Mouse (Mus musculus) retina, embryonic 14.5 days (tissue): ENCODE measurements around the gene Galnt14.

Experiments
- DNase-seq: peaks from one replicate; pipeline ENCODE4 v3.0.0-alpha.2; 2015; ENCODE audit warnings: low spot score

The Galnt14 gene

GRCm38 (mm10) chr17:73710042-73710911 is at the start of gene Galnt14:
Gene Galnt14, minus strand, starts transcription at chr17:73710453.
- DNase-seq = peak; percentile 72

- peak; percentile 89 for DNase-seq
Observed at GRCm38 (mm10) chr17:73743681-73744311, 33.5 kb upstream of the Galnt14 start.

- DNase-seq = peak; percentile 50
Observed at GRCm38 (mm10) chr17:73723885-73724682, 13.8 kb upstream of the Galnt14 start.

GRCm38 (mm10) chr17:73719021-73719748 is 8.9 kb upstream of the Galnt14 start:
- DNase-seq = no peak

GRCm38 (mm10) chr17:73716684-73717083 is 6.4 kb upstream of the Galnt14 start:
- DNase-seq = no peak

- no peak for DNase-seq
Observed at GRCm38 (mm10) chr17:73714440-73715221, 4.4 kb upstream of the Galnt14 start.

GRCm38 (mm10) chr17:73713347-73713746 is 3.1 kb upstream of the Galnt14 start:
- no peak for DNase-seq

GRCm38 (mm10) chr17:73711919-73712318 is 1.7 kb upstream of the Galnt14 start:
- DNase-seq = no peak

GRCm38 (mm10) chr17:73709131-73710041 is 867 bp downstream of the Galnt14 start:
- peak; percentile 56 for DNase-seq

- no peak for DNase-seq
Observed at GRCm38 (mm10) chr17:73708451-73708850, 1.8 kb downstream of the Galnt14 start.

GRCm38 (mm10) chr17:73703571-73703970 is 6.7 kb downstream of the Galnt14 start:
- DNase-seq = no peak

- peak; percentile 39 for DNase-seq
Observed at GRCm38 (mm10) chr17:73701016-73701415, 9.2 kb downstream of the Galnt14 start.

- DNase-seq = peak; percentile 51
Observed at GRCm38 (mm10) chr17:73699881-73700280, 10.4 kb downstream of the Galnt14 start.

GRCm38 (mm10) chr17:73694206-73694952 is 15.9 kb downstream of the Galnt14 start:
- no peak for DNase-seq

- DNase-seq = no peak
Observed at GRCm38 (mm10) chr17:73688261-73688660, 22.0 kb downstream of the Galnt14 start.

GRCm38 (mm10) chr17:73686292-73686691 is 24.0 kb downstream of the Galnt14 start:
- DNase-seq = no peak

GRCm38 (mm10) chr17:73684746-73685145 is 25.5 kb downstream of the Galnt14 start:
- DNase-seq = no peak

GRCm38 (mm10) chr17:73671921-73672320 is 38.3 kb downstream of the Galnt14 start:
- peak; percentile 41 for DNase-seq

- DNase-seq = no peak
Observed at GRCm38 (mm10) chr17:73670048-73670447, 40.2 kb downstream of the Galnt14 start.
